In the genomic region with DNA sequence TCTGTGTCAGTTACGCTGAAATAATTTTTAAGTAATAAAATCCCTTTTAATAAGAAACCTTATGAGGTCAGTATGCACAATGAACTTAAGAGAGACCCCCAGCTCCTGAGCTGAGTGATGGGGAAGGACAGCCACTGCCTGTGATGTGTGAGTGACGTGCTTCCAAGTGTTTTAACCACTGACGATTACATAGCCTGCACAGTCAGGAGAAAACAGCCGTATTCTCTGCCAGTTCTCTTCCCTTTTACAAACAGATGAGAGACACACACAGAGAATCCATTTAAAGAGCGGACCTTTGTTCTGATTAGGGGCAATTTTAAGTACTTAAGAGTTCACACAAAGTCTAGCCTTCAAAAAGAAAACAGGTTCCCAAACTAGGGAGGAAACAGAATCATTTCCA, we compare ENCODE assay signal across 10 mouse cellular contexts. TPM values are rescaled to one million over a fixed set of nuclear protein-coding genes. Genes with fewer than 3 reads are reported as not detected.
DNase-seq lines count a peak whose midpoint lies in the region; ATAC-seq and TF ChIP-seq lines count a peak whose summit lies in the region.
"Had no signal": no experiment of that assay in that cellular context is flagged by ENCODE, and none has a peak within 500 bp of the region (broad histone marks: within the 10 kb centered on the region; RNA-seq: fewer than 3 reads in every experiment).

No protein-coding gene starts in this region.

- no peak for ATAC-seq in megakaryocyte, adult 5-6 weeks (ENCODE audit: poor library complexity, severe bottlenecking)
- peak; percentile 72 for ATAC-seq in forebrain, embryonic 16.5 days
- no peak for ATAC-seq in limb, embryonic 13.5 days (ENCODE audit: low FRiP score, low read depth)
- ATAC-seq in stomach, embryonic 14.5 days (ENCODE audit: insufficient number of reproducible peaks, insufficient read depth, low FRiP score, low read depth), result no peak

- H3K4me1 ChIP-seq in megakaryocyte, embryonic 14.5 days, result peaks cover 62% of the 10 kb centered on the region
- H3K4me1 ChIP-seq in forebrain, embryonic 16.5 days (replicated peaks; ENCODE audit: control insufficient read depth, insufficient read depth, low read length), result peaks cover 9% of the 10 kb centered on the region
- H3K4me1 ChIP-seq in limb, embryonic 13.5 days, result peaks cover 9% of the 10 kb centered on the region
- 0 out of 2 replicates have a peak, but pooled peaks cover 3% of the 10 kb centered on the region for H3K4me1 ChIP-seq in stomach, embryonic 14.5 days (ENCODE audit: control insufficient read depth, insufficient read depth, low read length)
- H3K4me1 ChIP-seq in kidney, adult 2 months (ENCODE audit: control insufficient read depth, insufficient read depth, low read length), result no peaks in the 10 kb centered on the region

- H3K36me3 ChIP-seq in megakaryocyte, embryonic 14.5 days (replicated peaks; ENCODE audit: low read length), result peaks cover 17% of the 10 kb centered on the region
- H3K36me3 ChIP-seq in forebrain, embryonic 16.5 days (ENCODE audit: control insufficient read depth, insufficient read depth), result no peaks in the 10 kb centered on the region
- no peaks in the 10 kb centered on the region for H3K36me3 ChIP-seq in limb, embryonic 13.5 days
- no peaks in the 10 kb centered on the region for H3K36me3 ChIP-seq in stomach, embryonic 14.5 days (ENCODE audit: control insufficient read depth, insufficient read depth, low read length)
- H3K36me3 ChIP-seq in kidney, adult 2 months (ENCODE audit: control insufficient read depth, insufficient read depth, low read length), result no peaks in the 10 kb centered on the region

- WGBS in forebrain, embryonic 16.5 days, result 30% methylated on average over 5 of the region's 5 CpGs
- WGBS in limb, embryonic 13.5 days, result 45% methylated on average over 5 of the region's 5 CpGs
- 49% methylated on average over 5 of the region's 5 CpGs for WGBS in stomach, embryonic 14.5 days
- 60% methylated on average over 5 of the region's 5 CpGs for WGBS in kidney, adult 2 months

- peak overlapping the region; percentile 76 for H3K4me2 ChIP-seq in forebrain, embryonic 16.5 days (ENCODE audit: low read length)
- peak overlapping the region; percentile 90 for H3K4me2 ChIP-seq in limb, embryonic 13.5 days (replicated peaks)
- peak overlapping the region; percentile 94; the same call in 1 of the 2 replicates for H3K4me2 ChIP-seq in stomach, embryonic 14.5 days (replicated peaks; ENCODE audit: low read depth, low read length)

- no peaks in the 10 kb centered on the region for H3K27me3 ChIP-seq in megakaryocyte, embryonic 14.5 days (replicated peaks)
- H3K27me3 ChIP-seq in forebrain, embryonic 16.5 days (replicated peaks; ENCODE audit: control insufficient read depth, insufficient read depth, low read length), result no peaks in the 10 kb centered on the region
- peaks cover 33% of the 10 kb centered on the region for H3K27me3 ChIP-seq in limb, embryonic 13.5 days
- no peaks in the 10 kb centered on the region for H3K27me3 ChIP-seq in stomach, embryonic 14.5 days (ENCODE audit: control insufficient read depth, insufficient read depth, low read length)
- H3K27me3 ChIP-seq in kidney, adult 2 months (replicated peaks; ENCODE audit: control insufficient read depth, insufficient read depth, low read length), result no peaks in the 10 kb centered on the region

- H3K4me3 ChIP-seq in megakaryocyte, embryonic 14.5 days (replicated peaks), result peak overlapping the region; percentile 99
- H3K4me3 ChIP-seq in forebrain, embryonic 16.5 days (replicated peaks; ENCODE audit: low read length), result peak overlapping the region; percentile 43
- H3K4me3 ChIP-seq in limb, embryonic 13.5 days, result no peak overlapping the region
- H3K4me3 ChIP-seq in stomach, embryonic 14.5 days (ENCODE audit: low read depth, low read length), result peak overlapping the region; percentile 37; the same call in 1 of the 2 replicates
- H3K4me3 ChIP-seq in kidney, adult 2 months (ENCODE audit: insufficient read depth, low read depth, low read length), result no peak overlapping the region

- H3K9me3 ChIP-seq in megakaryocyte, embryonic 14.5 days, result no peaks in the 10 kb centered on the region
- H3K9me3 ChIP-seq in forebrain, embryonic 16.5 days (ENCODE audit: control insufficient read depth, low read length), result no peaks in the 10 kb centered on the region
- no peaks in the 10 kb centered on the region for H3K9me3 ChIP-seq in limb, embryonic 13.5 days
- no peaks in the 10 kb centered on the region for H3K9me3 ChIP-seq in stomach, embryonic 14.5 days (ENCODE audit: control insufficient read depth, low read depth, low read length)

- TF ChIP-seq POLR2A in kidney, adult 2 months (IDR thresholded peaks at IDR 0.05; ENCODE audit: low read depth, low read length), result no peak

- no peak for TF ChIP-seq CTCF in kidney, adult 2 months (conservative IDR thresholded peaks at IDR 0.05; ENCODE audit: insufficient read depth, insufficient read length, low read depth, low read length)

- DNase-seq in right cerebral cortex, postnatal 10 days (ENCODE audit: low spot score in 2 of 2), result no peak
- DNase-seq in urinary bladder, adult 18-20 months (ENCODE audit: low spot score in 2 of 2), result no peak
- DNase-seq in kidney, adult 2 months, result no peak

- H3K9ac ChIP-seq in forebrain, embryonic 16.5 days (replicated peaks; ENCODE audit: low read depth, low read length), result peak overlapping the region; percentile 63
- H3K9ac ChIP-seq in limb, embryonic 13.5 days, result no peak overlapping the region
- H3K9ac ChIP-seq in stomach, embryonic 14.5 days (replicated peaks; ENCODE audit: low read depth, low read length), result no peak overlapping the region

- H3K27ac ChIP-seq in forebrain, embryonic 16.5 days (ENCODE audit: low read length), result no peak overlapping the region
- H3K27ac ChIP-seq in limb, embryonic 13.5 days, result no peak overlapping the region
- no peak overlapping the region for H3K27ac ChIP-seq in stomach, embryonic 14.5 days (ENCODE audit: low read length)
- no peak overlapping the region for H3K27ac ChIP-seq in kidney, adult 2 months (ENCODE audit: insufficient read depth, low read depth, low read length)

RNA-seq across cellular contexts. Expression of a gene that starts 0.5 kb away (rescaled TPM):
- polyA plus RNA-seq in megakaryocyte, embryonic 14.5 days (2012; ENCODE audit: insufficient read depth, low replicate concordance), result 0.71 and 3.3 TPM in 2 replicates
- 40.7 and 48.1 TPM in 2 replicates for total RNA-seq in megakaryocyte, adult 5-6 weeks (2015)
- total RNA-seq in megakaryocyte, adult 5-6 weeks (2017), result 47.9 and 49.3 TPM in 2 replicates
- polyA plus RNA-seq in forebrain, embryonic 16.5 days (2015; fragmentation: Nextera tagmentation; extraction: Ambion mirVana), result 1.7 and 1.9 TPM in 2 replicates
- 0.64 and 0.91 TPM in 2 replicates for polyA plus RNA-seq in limb, embryonic 13.5 days (2015; fragmentation: Nextera tagmentation; extraction: Ambion mirVana)
- polyA plus RNA-seq in stomach, embryonic 14.5 days (2014; fragmentation: Nextera tagmentation; extraction: Ambion mirVana), result 6.2 and 8.0 TPM in 2 replicates
- 2.9 and 3.2 TPM in 2 replicates for polyA plus RNA-seq in kidney, adult 2 months (2012; rRNA removed)

RNA-seq across cellular contexts. Expression of a gene that starts 52.6 kb away (rescaled TPM):
- polyA plus RNA-seq in megakaryocyte, embryonic 14.5 days (2012; ENCODE audit: insufficient read depth, low replicate concordance), result not detected in 2 replicates
- total RNA-seq in megakaryocyte, adult 5-6 weeks (2015), result 0.09 TPM in 1 of 2 replicates, not detected in the other
- total RNA-seq in megakaryocyte, adult 5-6 weeks (2017), result 0.59 TPM in 1 of 2 replicates, not detected in the other
- 0.23 and 0.36 TPM in 2 replicates for polyA plus RNA-seq in forebrain, embryonic 16.5 days (2015; fragmentation: Nextera tagmentation; extraction: Ambion mirVana)
- 0.10 TPM in 1 of 2 replicates, not detected in the other for polyA plus RNA-seq in limb, embryonic 13.5 days (2015; fragmentation: Nextera tagmentation; extraction: Ambion mirVana)
- 0.12 and 0.95 TPM in 2 replicates for polyA plus RNA-seq in stomach, embryonic 14.5 days (2014; fragmentation: Nextera tagmentation; extraction: Ambion mirVana)
- not detected in 2 replicates for polyA plus RNA-seq in kidney, adult 2 months (2012; rRNA removed)
- total RNA-seq: liver, adult 2 months had no signal
- polyA plus RNA-seq: liver, adult 2 months; small intestine, adult 2 months had no signal

RNA-seq across cellular contexts. Expression of a gene that starts 52.8 kb away (rescaled TPM):
- 0.46 TPM in 1 of 2 replicates, not detected in the other for polyA plus RNA-seq in megakaryocyte, embryonic 14.5 days (2012; ENCODE audit: insufficient read depth, low replicate concordance)
- total RNA-seq in megakaryocyte, adult 5-6 weeks (2015), result 1.1 and 1.5 TPM in 2 replicates
- total RNA-seq in megakaryocyte, adult 5-6 weeks (2017), result 2.4 and 6.1 TPM in 2 replicates
- 9.0 and 12.5 TPM in 2 replicates for polyA plus RNA-seq in forebrain, embryonic 16.5 days (2015; fragmentation: Nextera tagmentation; extraction: Ambion mirVana)
- polyA plus RNA-seq in limb, embryonic 13.5 days (2015; fragmentation: Nextera tagmentation; extraction: Ambion mirVana), result 5.0 and 5.1 TPM in 2 replicates
- 7.6 and 8.8 TPM in 2 replicates for polyA plus RNA-seq in stomach, embryonic 14.5 days (2014; fragmentation: Nextera tagmentation; extraction: Ambion mirVana)
- polyA plus RNA-seq in kidney, adult 2 months (2012; rRNA removed), result 1.9 and 2.6 TPM in 2 replicates

Comparison
In these comparisons a context has a peak if more than half of its experiments do, and no peak if none do; other contexts are left out.
1. H3K4me3 ChIP-seq: peak in megakaryocyte, embryonic 14.5 days (single experiment), forebrain, embryonic 16.5 days (single experiment) and stomach, embryonic 14.5 days (single experiment); none in limb, embryonic 13.5 days (single experiment) and kidney, adult 2 months (single experiment).
2. Peak in every context shown above with its lines, with median percentiles within 50 percentile points of each other: H3K4me2 ChIP-seq.